Mouse (Mus musculus) lung, embryonic 14.5 days (tissue): Measurements from ENCODE around the gene Mvk. TPM values are rescaled to one million over a fixed set of nuclear protein-coding genes. Genes with fewer than 3 reads are reported as not detected.

Experiments used
- ATAC-seq: fragments of 200-750 bp; cut with Nextera tagmentation; 2 replicates; pipeline ENCODE4 v1.8.0; 2017; ENCODE audit warnings: mild to moderate bottlenecking, moderate TSS enrichment, moderate library complexity; ENCODE audit not compliant: insufficient read depth
- DNase-seq: peaks from one replicate; pipeline ENCODE4 v3.0.0-alpha.2; 2015
- H3K27ac ChIP-seq: fragments of 300-500 bp; sonication (generic); 2 replicates; pipeline ENCODE4 v1.5.1; 2014; ENCODE audit warnings: low read depth, mild to moderate bottlenecking, moderate library complexity
- H3K27me3 ChIP-seq: fragments of 300-500 bp; sonication (generic); 2 replicates; pipeline ENCODE4 v1.6.1; 2014; ENCODE audit warnings: low read length, control low read depth; ENCODE audit not compliant: insufficient read depth
- H3K36me3 ChIP-seq: fragments of 300-500 bp; sonication (generic); 2 replicates; pipeline ENCODE4 v1.6.1; 2014; ENCODE audit warnings: control low read depth; ENCODE audit not compliant: insufficient read depth
- H3K4me1 ChIP-seq: fragments of 300-500 bp; sonication (generic); 2 replicates; pipeline ENCODE4 v1.6.1; 2014; ENCODE audit warnings: antibody characterized with exemption, control low read depth; ENCODE audit not compliant: insufficient read depth
- H3K4me2 ChIP-seq: fragments of 300-500 bp; sonication (generic); 2 replicates; pipeline ENCODE4 v1.6.1; 2014; ENCODE audit warnings: mild to moderate bottlenecking
- H3K4me3 ChIP-seq: fragments of 300-500 bp; sonication (generic); 2 replicates; pipeline ENCODE4 v1.5.1; 2014; ENCODE audit warnings: low read depth, low read length
- H3K9ac ChIP-seq: fragments of 300-500 bp; sonication (generic); 2 replicates; pipeline ENCODE4 v1.6.1; 2014
- H3K9me3 ChIP-seq: fragments of 300-500 bp; sonication (generic); 2 replicates; pipeline ENCODE4 v1.6.1; 2016; ENCODE audit warnings: low read depth, low read length, control low read depth
- CTCF ChIP-seq: IDR thresholded peaks from 2 replicates; pipeline ENCODE4 v1.5.1; 2016; ENCODE audit warnings: antibody characterized with exemption, low read depth
- WGBS: fragments of 180-500 bp; shearing (Covaris S2); extraction: QIAGEN DNeasy Blood & Tissue Kit; methylation state at CpG from one replicate; pipeline ENCODE4 v1.1.7; 2014; 5-methylcytosine and 5-hydroxymethylcytosine counted together
- microRNA-seq: library from miRNA; unstranded; fragments of <30 nt; microRNA quantifications from one replicate; pipeline ENCODE4, GENCODE M21; 2016; ENCODE audit warnings: borderline number of aligned reads
- polyA plus RNA-seq: library from polyadenylated mRNA; unstranded; fragments of >200 nt; fragmentation: Nextera tagmentation; extraction: Ambion mirVana; gene quantifications from 2 replicates; pipeline ENCODE4 v1.2.1, GENCODE M21; 2014

Mvk gene
- polyA plus RNA-seq, 1 experiment from 2014 or later = 49.2 TPM

DNA sequence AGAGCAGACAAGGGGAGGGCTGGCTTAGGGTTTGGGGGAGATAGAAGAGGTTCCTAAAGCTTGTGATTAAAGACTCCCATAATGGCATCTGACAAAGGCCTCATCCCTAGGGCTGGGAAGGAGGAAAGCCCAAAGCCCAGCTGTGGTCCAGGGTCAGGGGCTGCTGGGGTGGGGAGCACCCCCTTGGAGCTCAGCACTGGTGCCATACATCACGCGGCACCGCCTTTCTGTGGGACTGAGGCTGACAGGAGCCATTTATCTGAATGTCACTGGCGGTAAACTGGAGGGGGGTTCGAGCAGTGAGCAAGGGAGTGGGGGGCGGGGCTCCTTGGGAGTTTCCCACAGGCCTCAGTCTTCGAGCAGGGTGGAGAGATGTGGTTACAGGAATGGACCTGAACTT, 65.4 kb downstream of the Mvk start:
- Histone ChIP-seq H3K27ac (no peak overlapping the region), H3K9me3 (no peaks in the 10 kb centered on the region), H3K4me3 (no peak overlapping the region), H3K4me1 (peaks cover 15% of the 10 kb centered on the region), H3K4me2 (no peak overlapping the region), H3K9ac (no peak overlapping the region), H3K27me3 (peaks cover 5% of the 10 kb centered on the region; the same call in 1 of the 2 replicates), H3K36me3 (no peaks in the 10 kb centered on the region)
- DNase-seq (no peak), ATAC-seq (no peak)
- no peak for TF ChIP-seq CTCF
- WGBS = 34% methylated on average over 7 of the region's 7 CpGs

Small RNA genes lying within 50 kb of the gene (microRNA-seq; reads per million reads assigned to microRNA genes)
- gene Mir7027 = not detected

Other genes starting within 250 kb of the Mvk start
- gene Foxn4, start 170.5 kb upstream of the Mvk start, polyA plus RNA-seq = 0.16 and 0.22 TPM in 2 replicates
- 2.5 and 2.8 TPM in 2 replicates for gene Myo1h, start 155.1 kb upstream of the Mvk start, polyA plus RNA-seq
- 140 and 144 TPM in 2 replicates for gene Kctd10, start 63.8 kb upstream of the Mvk start, polyA plus RNA-seq
- gene Ube3b, start 63.7 kb upstream of the Mvk start, polyA plus RNA-seq = 56.3 and 59.3 TPM in 2 replicates
- gene Mmab, start 209 bp upstream of the Mvk start, polyA plus RNA-seq = 30.4 and 32.4 TPM in 2 replicates
- 2.3 and 2.5 TPM in 2 replicates for gene Fam222a, start 123.7 kb downstream of the Mvk start, polyA plus RNA-seq
- 1.0 and 1.6 TPM in 2 replicates for gene Trpv4, start 214.2 kb downstream of the Mvk start, polyA plus RNA-seq
- gene Gltp, start 246.7 kb downstream of the Mvk start, polyA plus RNA-seq = 71.1 and 74.8 TPM in 2 replicates